Mouse (Mus musculus): ENCODE measurements around the gene Slc38a6.

DNA sequence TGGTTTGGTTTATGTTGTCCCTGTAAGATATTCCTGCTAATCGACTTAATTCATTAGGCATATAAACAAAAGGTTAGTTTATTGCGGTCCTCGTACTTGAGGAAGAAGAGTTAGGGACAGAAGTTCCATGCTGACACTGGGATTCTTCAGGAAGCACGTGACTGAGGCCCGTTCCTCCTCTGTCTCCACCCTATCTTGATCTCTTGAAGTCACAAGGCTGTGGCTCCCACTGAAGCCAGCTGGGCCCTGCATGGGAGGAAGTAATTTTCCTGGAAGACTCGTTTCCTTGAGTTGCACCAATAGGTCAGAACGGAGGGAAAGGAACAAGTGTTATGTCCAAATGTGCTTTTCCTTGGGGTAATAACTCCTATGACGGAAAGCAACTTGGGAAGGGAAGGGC lies 1.0 kb downstream of the Slc38a6 start:
- TF ChIP-seq CTCF (IDR thresholded peaks at IDR 0.05; ENCODE audit: borderline replicate concordance, control insufficient read depth, extremely low read depth, insufficient read depth, low read length, poor library complexity) (no peak), POLR2A (IDR thresholded peaks at IDR 0.05; ENCODE audit: control insufficient read depth, extremely low read depth, insufficient read depth, low read length, poor library complexity) (no peak)
